Mouse (Mus musculus) C2C12 (cell line): ENCODE results near the gene Nid2. TPM values are rescaled to one million over a fixed set of nuclear protein-coding genes. Genes with fewer than 3 reads are reported as not detected.

Experiments
- H3K27me3 ChIP-seq: one replicate; pipeline ENCODE4 v1.6.1; 2011; ENCODE audit not compliant: control insufficient read depth, insufficient read depth, insufficient read length
- H3K36me3 ChIP-seq: one replicate; pipeline ENCODE4 v1.6.1; 2011; ENCODE audit not compliant: control insufficient read depth, insufficient read depth
- H3K4me3 ChIP-seq: one replicate; pipeline ENCODE4 v1.5.1; 2011; ENCODE audit warnings: mild to moderate bottlenecking, control low read depth; ENCODE audit not compliant: poor library complexity, insufficient read depth, severe bottlenecking
- H3K79me2 ChIP-seq: one replicate; pipeline ENCODE4 v1.6.1; 2011; ENCODE audit not compliant: control insufficient read depth, insufficient read depth
- H3K79me3 ChIP-seq: one replicate; pipeline ENCODE4 v1.6.1; 2011; ENCODE audit warnings: low read depth, control low read depth
- H3ac ChIP-seq: one replicate; pipeline ENCODE3; 2011; ENCODE audit warnings: low read depth; ENCODE audit not compliant: control insufficient read depth, insufficient read length
- CEBPB ChIP-seq: IDR thresholded peaks from one replicate; pipeline ENCODE4 v1.6.1; 2011; ENCODE audit warnings: low read depth, mild to moderate bottlenecking, control low read depth, moderate library complexity
- CTCF ChIP-seq: IDR thresholded peaks from one replicate; pipeline ENCODE4 v1.5.1; 2011; ENCODE audit not compliant: control insufficient read depth, insufficient read depth, insufficient read length
- FOSL1 ChIP-seq: IDR thresholded peaks from one replicate; pipeline ENCODE4 v1.8.0; 2011; ENCODE audit warnings: mild to moderate bottlenecking, low read length; ENCODE audit not compliant: poor library complexity, insufficient read depth, severe bottlenecking
- MAX ChIP-seq: IDR thresholded peaks from one replicate; pipeline ENCODE4 v1.6.1; 2011; ENCODE audit warnings: mild to moderate bottlenecking, control low read depth
- MYOD1 ChIP-seq: IDR thresholded peaks from one replicate; pipeline ENCODE4 v1.6.1; 2011; ENCODE audit warnings: low read depth; ENCODE audit not compliant: control insufficient read depth, insufficient read length
- MYOG ChIP-seq: IDR thresholded peaks from one replicate; pipeline ENCODE4 v1.6.1; 2011; ENCODE audit not compliant: control insufficient read depth, insufficient read length; ENCODE audit errors: extremely low read depth
- USF1 ChIP-seq: IDR thresholded peaks from one replicate; pipeline ENCODE4 v1.6.1; 2011; ENCODE audit warnings: low read depth, mild to moderate bottlenecking, control low read depth, moderate library complexity
- polyA plus RNA-seq: library from polyadenylated mRNA; unstranded; fragments of >200 nt; fragmentation: generic; extraction: Trizol; gene quantifications from one replicate; pipeline ENCODE4 v1.2.1, GENCODE M21; 2012; ENCODE audit warnings: missing spikeins

The Nid2 gene
- polyA plus RNA-seq, 1 experiment = 25.6 TPM

DNA sequence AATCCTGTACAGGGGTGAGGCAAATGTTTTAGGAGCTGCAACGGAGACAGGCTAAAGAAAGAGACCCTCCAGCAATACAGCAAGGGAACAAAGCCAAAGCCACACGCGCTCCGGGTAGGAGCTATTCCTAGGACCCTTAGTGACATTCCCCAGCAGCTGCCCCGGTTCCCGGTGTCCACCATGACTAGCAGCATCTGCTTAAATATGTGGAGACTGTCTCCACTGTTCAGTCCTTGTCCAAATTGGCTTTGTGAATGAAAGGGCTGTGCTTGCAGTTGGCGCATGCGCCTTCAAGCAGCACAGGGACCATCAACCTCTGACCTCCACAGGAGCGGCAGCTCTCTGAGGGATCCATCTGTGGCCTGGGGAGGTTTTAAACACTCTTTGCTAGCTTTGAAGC lies 41.9 kb upstream of the Nid2 start:
- H3ac ChIP-seq = no peak overlapping the region
- H3K4me3 ChIP-seq = no peak overlapping the region
- H3K36me3 ChIP-seq = no peaks in the 10 kb centered on the region
- no peaks in the 10 kb centered on the region for H3K79me3 ChIP-seq
- no peak for TF ChIP-seq MAX
- TF ChIP-seq CTCF = no peak
- H3K27me3 ChIP-seq = peaks cover 5% of the 10 kb centered on the region
- no peaks in the 10 kb centered on the region for H3K79me2 ChIP-seq

DNA sequence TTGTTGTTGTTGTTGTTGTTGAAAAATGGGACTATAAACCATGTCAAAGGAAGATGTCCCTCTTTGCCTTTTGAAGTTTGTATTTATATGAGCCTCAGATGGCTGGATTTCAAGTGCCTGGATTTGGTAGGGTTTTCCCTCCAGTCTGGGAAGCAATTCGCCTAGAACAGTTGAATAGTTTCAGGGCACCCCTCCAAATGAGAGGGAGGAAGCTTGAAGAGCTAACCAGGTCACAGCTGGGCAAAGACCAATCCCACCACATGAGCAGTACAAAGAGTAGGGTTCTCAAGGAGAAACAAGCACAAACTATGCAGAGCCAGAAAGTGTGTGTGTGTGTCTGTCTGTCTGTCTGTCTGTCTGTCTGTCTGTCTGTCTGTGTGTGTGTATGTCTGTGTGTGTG lies 39.3 kb upstream of the Nid2 start:
- Histone ChIP-seq H3K79me2 (no peaks in the 10 kb centered on the region), H3K36me3 (no peaks in the 10 kb centered on the region), H3K79me3 (no peaks in the 10 kb centered on the region), H3K4me3 (no peak overlapping the region), H3K27me3 (no peaks in the 10 kb centered on the region), H3ac (no peak overlapping the region)
- TF ChIP-seq CEBPB = no peak

DNA sequence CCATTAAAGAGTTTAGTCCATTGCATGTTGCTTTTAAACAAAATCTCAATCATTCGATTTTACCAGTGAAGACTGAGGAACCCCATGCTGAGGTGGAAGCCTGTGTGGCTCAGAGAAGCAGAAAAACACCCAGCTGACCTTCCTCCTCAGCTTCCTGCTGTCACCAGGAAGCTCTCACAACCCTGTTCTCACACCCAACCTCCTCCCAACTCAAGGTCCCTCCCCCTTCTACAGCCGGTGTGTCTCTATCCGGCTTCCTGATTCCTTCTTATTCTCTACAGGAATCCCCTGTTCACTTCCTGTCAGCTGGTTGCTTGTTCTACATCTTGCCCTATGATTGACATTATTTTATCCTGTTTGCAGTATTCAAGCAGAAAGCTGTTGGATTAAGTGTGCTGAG lies 38.0 kb upstream of the Nid2 start:
- H3K36me3 ChIP-seq = no peaks in the 10 kb centered on the region
- no peak overlapping the region for H3ac ChIP-seq
- no peaks in the 10 kb centered on the region for H3K79me2 ChIP-seq
- no peak for TF ChIP-seq MAX
- no peaks in the 10 kb centered on the region for H3K27me3 ChIP-seq
- no peak overlapping the region for H3K4me3 ChIP-seq
- H3K79me3 ChIP-seq = no peaks in the 10 kb centered on the region

DNA sequence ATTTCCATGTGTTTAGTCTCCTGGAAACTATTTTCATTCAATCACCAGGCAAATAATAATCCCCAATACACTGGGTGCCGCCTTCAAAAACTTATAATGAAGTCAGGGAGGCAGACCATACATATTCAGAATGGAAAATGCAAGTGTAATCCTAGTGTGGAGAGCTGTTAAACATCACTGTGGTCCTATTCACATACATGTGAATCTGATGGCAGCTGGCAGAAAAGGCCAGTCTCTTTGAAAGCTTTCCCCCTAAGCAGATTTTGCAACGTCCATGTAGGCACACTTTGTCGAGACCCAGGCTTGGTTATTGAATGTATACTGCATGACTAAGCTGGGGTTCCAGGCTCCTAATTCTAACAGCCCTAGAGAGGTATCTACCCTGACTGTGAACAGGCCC lies 32.0 kb upstream of the Nid2 start:
- no peaks in the 10 kb centered on the region for H3K79me2 ChIP-seq
- TF ChIP-seq CEBPB (no peak), CTCF (no peak), MAX (no peak), USF1 (no peak), MYOG (no peak), MYOD1 (no peak), FOSL1 (no peak)
- H3ac ChIP-seq = no peak overlapping the region
- H3K79me3 ChIP-seq = no peaks in the 10 kb centered on the region
- no peaks in the 10 kb centered on the region for H3K27me3 ChIP-seq
- no peaks in the 10 kb centered on the region for H3K36me3 ChIP-seq
- no peak overlapping the region for H3K4me3 ChIP-seq

DNA sequence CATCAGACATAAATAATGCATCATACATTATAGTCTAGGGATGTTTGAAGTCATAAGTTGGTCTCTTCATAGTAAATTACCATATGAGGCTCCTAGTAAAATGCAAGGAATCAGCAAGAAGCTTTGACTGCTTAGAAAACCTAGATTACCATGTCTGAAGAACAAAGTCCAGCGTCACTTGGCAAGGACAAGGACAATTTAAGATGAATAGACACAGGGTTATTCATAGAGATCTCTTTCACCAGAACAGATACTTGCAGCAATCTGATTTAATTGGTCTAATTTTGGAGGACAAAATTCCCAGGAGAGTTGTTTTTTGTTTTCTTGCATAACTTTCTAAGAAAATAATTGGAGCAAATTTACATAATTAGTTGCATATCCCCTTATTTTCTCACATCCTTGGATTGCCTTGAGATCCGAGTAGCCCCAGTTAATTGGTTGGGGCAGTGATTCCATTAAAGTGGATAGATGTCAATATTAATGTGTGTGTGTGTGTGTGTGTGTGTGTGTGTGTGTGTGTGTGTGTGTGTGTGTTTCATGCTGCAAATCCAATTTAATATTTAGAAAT lies 30.9 kb upstream of the Nid2 start:
- Histone ChIP-seq H3K79me3 (no peaks in the 10 kb centered on the region), H3K27me3 (no peaks in the 10 kb centered on the region), H3K36me3 (no peaks in the 10 kb centered on the region), H3ac (no peak overlapping the region), H3K79me2 (no peaks in the 10 kb centered on the region), H3K4me3 (no peak overlapping the region)
- TF ChIP-seq FOSL1 (no peak), MYOD1 (no peak), CTCF (no peak), USF1 (no peak), MAX (no peak)

DNA sequence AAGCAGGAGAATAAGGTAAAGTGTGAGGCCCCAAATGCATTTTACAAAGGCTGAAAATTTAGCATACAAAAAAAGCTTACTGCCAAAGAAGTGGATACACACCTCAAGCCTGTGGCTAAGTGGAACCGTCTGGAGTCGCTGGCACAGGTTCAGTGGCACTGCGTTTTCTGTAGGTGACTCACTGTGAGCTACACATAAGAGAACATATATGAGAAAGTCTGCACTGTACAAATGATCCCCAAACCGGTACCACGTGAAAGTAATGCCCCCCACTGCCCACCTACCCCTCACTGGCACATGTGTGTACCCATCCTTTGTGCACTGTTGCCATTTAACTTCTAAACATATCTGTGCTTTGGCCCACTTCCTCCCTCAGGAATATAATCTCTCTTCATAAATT lies 22.8 kb upstream of the Nid2 start:
- H3K36me3 ChIP-seq = no peaks in the 10 kb centered on the region
- TF ChIP-seq USF1 (no peak), MYOG (no peak), CEBPB (no peak), FOSL1 (no peak), MYOD1 (no peak)
- no peaks in the 10 kb centered on the region for H3K27me3 ChIP-seq
- H3K79me2 ChIP-seq = no peaks in the 10 kb centered on the region
- no peak overlapping the region for H3K4me3 ChIP-seq
- H3ac ChIP-seq = no peak overlapping the region
- H3K79me3 ChIP-seq = no peaks in the 10 kb centered on the region

DNA sequence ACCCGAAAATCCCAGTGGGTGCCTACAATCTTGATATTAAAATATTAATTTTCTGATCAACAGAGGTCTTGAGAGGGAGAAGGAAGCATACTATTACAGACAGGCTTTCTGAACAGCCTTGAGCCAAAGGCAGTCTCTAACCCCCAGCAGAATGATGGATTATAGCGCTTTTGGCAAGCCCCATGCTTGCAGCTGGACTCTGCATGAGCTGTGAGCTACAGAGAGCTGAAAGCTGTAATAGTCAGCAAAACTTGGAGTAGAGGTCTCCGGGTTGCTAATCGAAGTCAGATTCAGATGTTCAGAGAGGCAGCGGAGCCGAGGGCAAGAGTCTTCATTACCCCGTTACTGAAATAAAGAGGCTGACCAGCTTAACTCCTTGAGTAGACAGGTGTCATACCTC lies 22.3 kb upstream of the Nid2 start:
- H3K79me2 ChIP-seq = no peaks in the 10 kb centered on the region
- no peak for TF ChIP-seq USF1
- no peak for TF ChIP-seq CEBPB
- no peak for TF ChIP-seq FOSL1
- TF ChIP-seq CTCF = no peak
- TF ChIP-seq MYOG = no peak
- no peak for TF ChIP-seq MYOD1
- no peak for TF ChIP-seq MAX

More for the DNA sequence above, 22.3 kb upstream of the Nid2 start:
- H3K36me3 ChIP-seq = no peaks in the 10 kb centered on the region
- H3K27me3 ChIP-seq = no peaks in the 10 kb centered on the region
- no peak overlapping the region for H3K4me3 ChIP-seq
- no peak overlapping the region for H3ac ChIP-seq
- no peaks in the 10 kb centered on the region for H3K79me3 ChIP-seq
